Mouse (Mus musculus): ENCODE measurements around the gene Cyp3a41b.
"Not testable (repeated sequence)": the region's sequence is repeated elsewhere in the genome, so short reads cannot be mapped to it uniquely, and the experiment has no call there.

The Cyp3a41b gene

GRCm38 (mm10) chr5:145584630-145585029, at the start of gene Cyp3a41b:
Cyp3a41b (minus strand) TSS chr5:145584730.
- DNase-seq (ENCODE audit: low read depth, low spot score) = not testable (repeated sequence)

DNA sequence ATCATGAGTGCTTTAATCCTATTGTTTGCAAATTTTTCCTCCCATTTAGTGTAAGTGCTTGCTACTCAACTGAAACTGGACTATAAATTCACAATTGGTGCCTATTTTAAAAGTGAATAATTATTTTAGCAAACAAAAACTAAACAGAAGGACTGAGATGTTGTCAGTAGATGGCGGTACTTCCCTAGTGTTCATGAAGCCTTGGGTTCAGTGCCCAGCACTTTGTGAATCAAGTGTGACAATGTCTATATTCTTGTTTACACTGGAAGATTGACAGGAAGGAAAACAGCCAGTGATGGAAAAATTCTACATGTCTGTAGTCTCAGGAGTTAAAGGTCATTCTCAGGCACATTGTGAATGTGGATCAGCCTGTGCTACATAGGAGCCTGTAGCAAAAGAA, 47.8 kb upstream of the Cyp3a41b start:
- DNase-seq (ENCODE audit: low read depth, low spot score) = not testable (repeated sequence)

- not testable (repeated sequence) for DNase-seq (ENCODE audit: low read depth, low spot score)
Measured at GRCm38 (mm10) chr5:145604891-145605290, 20.4 kb upstream of the Cyp3a41b start.

- not testable (repeated sequence) for DNase-seq (ENCODE audit: low read depth, low spot score)
Measured at GRCm38 (mm10) chr5:145597851-145598250, 13.3 kb upstream of the Cyp3a41b start.

- DNase-seq (ENCODE audit: low read depth, low spot score) = not testable (repeated sequence)
Measured at GRCm38 (mm10) chr5:145577321-145577720, 7.2 kb downstream of the Cyp3a41b start.

DNA sequence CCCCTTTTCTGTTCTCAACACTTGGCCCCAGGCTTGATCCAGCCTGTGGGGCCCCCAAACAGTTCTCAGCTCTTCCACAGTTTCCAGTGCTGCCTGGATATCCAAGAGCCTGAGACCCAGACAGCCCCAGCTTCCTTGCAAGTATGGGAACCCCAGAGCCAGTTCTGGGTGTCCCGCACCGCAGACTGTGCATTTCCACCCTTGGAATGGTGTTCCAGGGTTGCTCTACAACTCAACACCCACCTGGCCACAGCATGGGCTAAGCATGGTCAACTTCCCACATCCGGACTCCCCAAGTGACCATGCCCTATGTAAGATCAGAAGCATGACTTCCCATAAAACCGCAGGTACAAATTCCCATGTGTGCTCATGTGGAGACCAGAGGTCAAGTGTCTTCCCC, 8.9 kb downstream of the Cyp3a41b start:
- not testable (repeated sequence) for DNase-seq (ENCODE audit: low read depth, low spot score)

GRCm38 (mm10) chr5:145571922-145572321, 12.6 kb downstream of the Cyp3a41b start:
- DNase-seq (ENCODE audit: low read depth, low spot score) = not testable (repeated sequence)

Data from telencephalon, adult 2 months (tissue).